Mouse (Mus musculus): Measurements from ENCODE around the gene Rsph1.

DNA sequence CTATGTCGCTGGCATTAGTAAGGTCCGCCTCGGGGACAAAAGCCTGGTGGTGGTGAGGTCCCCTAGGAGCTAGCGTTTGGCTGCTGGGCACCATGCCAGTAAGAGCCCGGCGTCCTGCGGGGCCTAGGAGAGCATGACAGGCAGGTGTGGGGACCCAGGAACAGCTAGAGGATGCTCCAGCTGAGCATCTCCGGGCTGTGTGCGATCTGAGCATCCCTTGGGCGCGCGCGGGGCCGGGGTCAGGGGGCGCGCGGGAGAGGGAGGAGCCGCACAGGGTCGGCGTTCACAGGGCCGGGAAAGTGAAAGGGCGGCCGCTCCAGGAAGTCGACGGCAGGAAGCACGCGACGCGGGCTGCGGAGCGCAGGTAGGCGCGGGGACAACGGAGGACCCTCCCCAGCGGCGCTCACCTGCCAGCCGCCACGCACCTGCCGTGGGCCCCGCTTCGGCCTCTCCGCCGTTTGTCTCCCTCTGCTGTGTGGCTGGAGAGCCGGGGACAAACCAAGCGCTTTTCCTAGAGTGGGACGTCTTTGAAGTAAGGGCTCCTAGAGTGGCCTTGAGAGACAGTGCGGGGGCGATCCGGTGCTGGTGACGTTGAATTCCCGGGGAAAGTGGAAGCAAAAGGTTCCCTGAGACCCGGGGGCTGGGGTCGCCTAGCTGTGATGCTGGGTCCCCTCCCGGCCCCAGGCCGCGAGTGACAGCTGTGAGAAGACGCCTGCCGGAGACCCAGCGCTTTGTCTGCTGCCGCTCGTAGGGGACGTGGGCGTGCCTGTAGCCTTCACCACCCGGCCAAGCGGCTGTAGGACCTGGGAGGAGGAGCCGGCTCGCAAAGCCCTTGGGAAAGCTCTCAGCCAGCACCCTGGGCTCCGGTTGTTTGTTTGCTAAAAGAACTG is 19.0 kb upstream of the Rsph1 start:
- TF ChIP-seq CTCF (IDR thresholded peaks at IDR 0.05) (peak; percentile 40), POLR2A (IDR thresholded peaks at IDR 0.05; ENCODE audit: insufficient read depth, low read depth, low read length) (0 out of 2 replicates have a peak, but pooled peaks have one; percentile 15), EP300 (IDR thresholded peaks at IDR 0.05; ENCODE audit: insufficient read depth, low read depth, low read length) (no peak)

Data from heart, adult 2 months (tissue).